Mouse (Mus musculus): Measurements from ENCODE around the gene Plpp7. TPM values are rescaled to one million over a fixed set of nuclear protein-coding genes. Genes with fewer than 3 reads are reported as not detected.

The Plpp7 gene
- total and polyA plus RNA-seq, 3 experiments: 7.3 to 15.1 TPM; not detected in 1

GRCm38 (mm10) chr2:32104122-32104521 is 8.8 kb downstream of the Plpp7 start:
- no peak for TF ChIP-seq CTCF (IDR thresholded peaks at IDR 0.05 in 2 of 3, conservative IDR thresholded peaks at IDR 0.05 in 1 of 3; ENCODE audit: control insufficient read depth in 1 of 3, insufficient read depth in 1 of 3, low read depth in 2 of 3, low read length in 3 of 3, poor library complexity in 1 of 3, severe bottlenecking in 1 of 3)
- no peak for TF ChIP-seq POLR2AphosphoS2 (IDR thresholded peaks at IDR 0.05; ENCODE audit: low read length)
- no peak for TF ChIP-seq MYB (IDR thresholded peaks at IDR 0.05; ENCODE audit: low read depth, low read length)
- TF ChIP-seq GATA1 (IDR thresholded peaks at IDR 0.05; ENCODE audit: low read depth, low read length): no peak
- TF ChIP-seq SIN3A (IDR thresholded peaks at IDR 0.05; ENCODE audit: low read length): no peak
- Histone ChIP-seq H3K9ac (ENCODE audit: control insufficient read depth, low read depth, low read length, poor library complexity, severe bottlenecking) (no peak overlapping the region), H3K27ac (ENCODE audit: control insufficient read depth, low read depth, low read length) (no peak overlapping the region), H3K4me1 (ENCODE audit: control insufficient read depth in 1 of 2, insufficient read depth in 2 of 2, low read length in 2 of 2) (no peaks in the 10 kb centered on the region), H3K36me3 (ENCODE audit: control insufficient read depth in 1 of 2, insufficient read depth in 2 of 2, low read length in 2 of 2) (no peaks in the 10 kb centered on the region), H3K4me3 (ENCODE audit: control insufficient read depth in 1 of 2, insufficient read depth in 1 of 2, low read depth in 2 of 2, low read length in 2 of 2) (no peak overlapping the region), H3K27me3 (ENCODE audit: control insufficient read depth in 1 of 2, insufficient read depth in 2 of 2, low read length in 2 of 2) (no peaks in the 10 kb centered on the region), H3K79me2 (ENCODE audit: control insufficient read depth, insufficient read depth, low read length, poor library complexity) (no peaks in the 10 kb centered on the region), H3K9me3 (replicated peaks; ENCODE audit: insufficient read depth, low read length) (no peaks in the 10 kb centered on the region)
- no peak for DNase-seq (ENCODE audit: low read depth, low spot score)

- H3K36me3 ChIP-seq (ENCODE audit: control insufficient read depth in 1 of 2, insufficient read depth in 2 of 2, low read length in 2 of 2): no peaks in the 10 kb centered on the region
- no peaks in the 10 kb centered on the region for H3K27me3 ChIP-seq (ENCODE audit: control insufficient read depth in 1 of 2, insufficient read depth in 2 of 2, low read length in 2 of 2)
- no peaks in the 10 kb centered on the region for H3K4me1 ChIP-seq (ENCODE audit: control insufficient read depth in 1 of 2, insufficient read depth in 2 of 2, low read length in 2 of 2)
- no peak overlapping the region for H3K9ac ChIP-seq (ENCODE audit: control insufficient read depth, low read depth, low read length, poor library complexity, severe bottlenecking)
- no peak overlapping the region for H3K27ac ChIP-seq (ENCODE audit: control insufficient read depth, low read depth, low read length)
- no peaks in the 10 kb centered on the region for H3K79me2 ChIP-seq (ENCODE audit: control insufficient read depth, insufficient read depth, low read length, poor library complexity)
- H3K4me3 ChIP-seq (ENCODE audit: control insufficient read depth in 1 of 2, insufficient read depth in 1 of 2, low read depth in 2 of 2, low read length in 2 of 2): no peak overlapping the region
- no peak for TF ChIP-seq ZKSCAN1 (IDR thresholded peaks at IDR 0.05; ENCODE audit: low read depth, low read length)
- no peak for TF ChIP-seq MYB (IDR thresholded peaks at IDR 0.05; ENCODE audit: low read depth, low read length)
- H3K9me3 ChIP-seq (replicated peaks; ENCODE audit: insufficient read depth, low read length): no peaks in the 10 kb centered on the region
- no peak for DNase-seq (ENCODE audit: low read depth, low spot score)
Measured at GRCm38 (mm10) chr2:32105117-32105913, 10.0 kb downstream of the Plpp7 start.

GRCm38 (mm10) chr2:32105930-32106329 is 10.6 kb downstream of the Plpp7 start:
- Histone ChIP-seq H3K4me3 (ENCODE audit: control insufficient read depth in 1 of 2, insufficient read depth in 1 of 2, low read depth in 2 of 2, low read length in 2 of 2) (no peak overlapping the region), H3K9ac (ENCODE audit: control insufficient read depth, low read depth, low read length, poor library complexity, severe bottlenecking) (no peak overlapping the region), H3K27ac (ENCODE audit: control insufficient read depth, low read depth, low read length) (no peak overlapping the region), H3K79me2 (ENCODE audit: control insufficient read depth, insufficient read depth, low read length, poor library complexity) (no peaks in the 10 kb centered on the region), H3K9me3 (replicated peaks; ENCODE audit: insufficient read depth, low read length) (no peaks in the 10 kb centered on the region), H3K36me3 (ENCODE audit: control insufficient read depth in 1 of 2, insufficient read depth in 2 of 2, low read length in 2 of 2) (no peaks in the 10 kb centered on the region), H3K4me1 (ENCODE audit: control insufficient read depth in 1 of 2, insufficient read depth in 2 of 2, low read length in 2 of 2) (no peaks in the 10 kb centered on the region), H3K27me3 (ENCODE audit: control insufficient read depth in 1 of 2, insufficient read depth in 2 of 2, low read length in 2 of 2) (no peaks in the 10 kb centered on the region)
- TF ChIP-seq MYC (IDR thresholded peaks at IDR 0.05; ENCODE audit: low read depth, low read length): no peak
- no peak for TF ChIP-seq EP300 (IDR thresholded peaks at IDR 0.05; ENCODE audit: low read depth in 1 of 2, low read length in 2 of 2)
- no peak for TF ChIP-seq MXI1 (IDR thresholded peaks at IDR 0.05; ENCODE audit: low read depth, low read length)
- TF ChIP-seq MEF2A (IDR thresholded peaks at IDR 0.05; ENCODE audit: extremely low read depth, insufficient replicate concordance, low read depth, low read length, poor library complexity, severe bottlenecking): no peak
- no peak for TF ChIP-seq MYB (IDR thresholded peaks at IDR 0.05; ENCODE audit: low read depth, low read length)
- TF ChIP-seq ZNF384 (IDR thresholded peaks at IDR 0.05; ENCODE audit: low read depth, low read length): no peak
- TF ChIP-seq ZKSCAN1 (IDR thresholded peaks at IDR 0.05; ENCODE audit: low read depth, low read length): no peak
- no peak for TF ChIP-seq ZMIZ1 (IDR thresholded peaks at IDR 0.05; ENCODE audit: low read depth, low read length)
- no peak for TF ChIP-seq CTCF (IDR thresholded peaks at IDR 0.05 in 2 of 3, conservative IDR thresholded peaks at IDR 0.05 in 1 of 3; ENCODE audit: control insufficient read depth in 1 of 3, insufficient read depth in 1 of 3, low read depth in 2 of 3, low read length in 3 of 3, poor library complexity in 1 of 3, severe bottlenecking in 1 of 3)
- no peak for DNase-seq (ENCODE audit: low read depth, low spot score)

Data from MEL (cell line).